Comparison of ENCODE assay signal across 15 mouse cellular contexts in genomic region chr16:75155441-75156038, GRCm38 (mm10).
"Had no signal": no experiment of that assay in that cellular context is flagged by ENCODE, and none has a peak within 500 bp of the region (broad histone marks: within the 10 kb centered on the region; RNA-seq: fewer than 3 reads in every experiment).

No protein-coding gene starts in this region.

- H3K9ac ChIP-seq: limb, embryonic 15.5 days; liver, embryonic 12.5 days; lung, embryonic 15.5 days; midbrain, embryonic 15.5 days; neural tube, embryonic 13.5 days had no signal

- H3K36me3 ChIP-seq: limb, embryonic 15.5 days; liver, embryonic 12.5 days; lung, embryonic 15.5 days; midbrain, embryonic 15.5 days; neural tube, embryonic 13.5 days had no signal

- H3K4me2 ChIP-seq: limb, embryonic 15.5 days; liver, embryonic 12.5 days; lung, embryonic 15.5 days; midbrain, embryonic 11.5 days; midbrain, embryonic 15.5 days; neural tube, embryonic 13.5 days had no signal

- H3K27me3 ChIP-seq: limb, embryonic 15.5 days; liver, embryonic 12.5 days; lung, embryonic 15.5 days; megakaryocyte, embryonic 14.5 days; midbrain, embryonic 15.5 days; neural tube, embryonic 13.5 days had no signal

- H3K9me3 ChIP-seq: limb, embryonic 15.5 days; liver, embryonic 12.5 days; lung, embryonic 15.5 days; megakaryocyte, embryonic 14.5 days; midbrain, embryonic 15.5 days; neural tube, embryonic 13.5 days had no signal

- ATAC-seq: inflammation-experienced regulatory T-cells, adult 6 months; intestine, postnatal 0 days; liver, embryonic 12.5 days; midbrain, embryonic 15.5 days had no signal

- H3K27ac ChIP-seq: limb, embryonic 15.5 days; liver, embryonic 12.5 days; lung, embryonic 15.5 days; midbrain, embryonic 15.5 days; neural tube, embryonic 13.5 days had no signal

- DNase-seq: kidney, adult 8-10 months; kidney, postnatal 25 days; lung, postnatal 4 days; retina, postnatal 1 day; right cerebral cortex, postnatal 14 days; thymus, postnatal 14 days had no signal

- H3K4me1 ChIP-seq: limb, embryonic 15.5 days; liver, embryonic 12.5 days; lung, embryonic 15.5 days; megakaryocyte, embryonic 14.5 days; midbrain, embryonic 15.5 days; neural tube, embryonic 13.5 days had no signal

- H3K4me3 ChIP-seq: limb, embryonic 15.5 days; liver, embryonic 12.5 days; lung, embryonic 15.5 days; megakaryocyte, embryonic 14.5 days; midbrain, embryonic 15.5 days; neural tube, embryonic 13.5 days had no signal
